Mouse (Mus musculus) embryonic stem cell, embryonic (primary cell): ENCODE measurements at regions not wholly inside any gene's neighbourhood (a gene's known extent, or its start where the extent isn't known, plus 50 kb on each side); places are given as distances from the start of the nearest gene placed in this dataset.

Source experiments
- CTCF ChIA-PET, 4 experiments: fragments of 300-600 bp in 2 of 4; fragments of 350-600 bp in 2 of 4; sonication (Branson Sonifier 250); formaldehyde crosslinking; loops; one replicate each; lab custom pipeline; 2022; ENCODE audit warnings: inconsistent platforms in 2 of 4; lab: Charles Lee
- POLR2A ChIA-PET, 4 experiments: fragments of 300-600 bp in 2 of 4; fragments of 350-600 bp in 2 of 4; sonication (Branson Sonifier 250); formaldehyde crosslinking; loops; one replicate each; lab custom pipeline; 2022; ENCODE audit warnings: antibody characterized with exemption in 4 of 4, inconsistent platforms in 1 of 4; lab: Charles Lee

DNA sequence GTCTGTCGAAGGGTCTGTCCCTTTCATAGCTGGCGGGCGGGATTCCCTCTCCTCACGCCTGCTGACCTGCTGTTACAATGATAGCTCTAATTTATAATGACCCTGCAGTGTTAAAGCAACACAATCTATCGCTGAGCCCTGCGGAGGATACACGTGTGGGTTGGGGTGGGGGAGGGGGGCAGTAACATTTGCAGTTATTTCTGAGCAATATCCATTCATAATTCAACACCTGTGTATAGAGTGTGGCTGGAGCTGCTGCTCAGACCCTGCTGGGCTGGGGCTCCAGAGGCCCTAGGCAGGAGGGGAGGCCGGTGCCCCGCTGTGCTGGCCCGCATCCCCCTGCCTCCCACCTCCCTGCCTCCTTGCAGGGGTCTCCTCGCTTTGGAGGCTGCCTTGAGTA is 106.6 kb upstream of the Smad3 start:
- ChIA-PET POLR2A (interaction anchor here in 2 of 4 experiments (0.9 to 1.9 kb wide), 6 partner anchors 10 to 154 kb away, joined by 3 to 5 read pairs (median 4); no protein-coding TSS in a partner anchor), CTCF (interaction anchor here in 3 of 4 experiments (0.5 to 1.6 kb wide), 7 partner anchors 13 to 1878 kb away, joined by 3 to 5 read pairs (median 3); no protein-coding TSS in a partner anchor)

DNA sequence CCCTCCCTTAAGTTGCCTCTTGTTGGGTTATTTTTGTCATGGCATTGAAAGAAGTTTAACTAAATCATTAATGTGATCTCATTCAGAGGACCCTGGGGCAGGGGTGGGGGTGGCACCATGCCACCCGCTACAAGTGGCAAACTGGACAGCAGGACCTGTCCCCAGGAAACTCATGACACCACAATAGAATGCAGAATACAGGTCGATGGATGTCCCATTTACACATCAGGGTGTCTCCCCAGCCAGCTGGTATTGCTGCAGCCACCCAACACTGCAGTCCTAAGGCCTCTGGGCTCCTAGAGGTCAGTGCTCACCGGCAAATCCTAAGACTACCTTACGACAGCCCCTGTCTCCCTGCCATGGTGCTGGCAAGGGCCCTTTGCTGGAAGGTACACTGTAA is 105.5 kb upstream of the Smad3 start:
- CTCF ChIA-PET: interaction anchor here in 2 of 4 experiments (1.0 to 1.9 kb wide), 2 partner anchors 14 kb away, joined by 3 to 5 read pairs; no protein-coding TSS in a partner anchor

DNA sequence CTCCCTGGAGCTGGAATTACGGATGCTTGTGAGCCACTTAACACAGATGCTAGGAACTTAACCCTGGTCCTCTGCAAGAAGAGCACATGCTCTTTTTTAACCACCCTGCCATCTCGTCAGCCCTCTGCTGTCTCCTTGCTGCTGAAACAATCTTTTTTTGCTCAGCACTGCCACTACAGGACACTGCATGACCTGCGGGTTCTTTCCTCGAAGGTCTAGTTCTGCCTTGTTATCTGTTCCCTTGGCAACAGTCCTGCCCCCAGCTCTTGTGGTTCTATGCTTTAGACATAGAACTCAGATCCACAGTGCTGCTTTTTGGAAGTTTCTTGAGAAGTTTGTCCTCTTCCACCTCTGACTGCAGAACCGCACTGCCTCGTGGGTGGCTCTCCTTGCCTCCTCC is 104.6 kb upstream of the Smad3 start:
- POLR2A ChIA-PET: interaction anchor here in 1 of 4 experiments (1.0 kb wide), 1 partner anchor 22 kb away, joined by 5 read pairs; no protein-coding TSS in a partner anchor
- CTCF ChIA-PET: interaction anchor here in 3 of 4 experiments (0.7 to 1.9 kb wide), 7 partner anchors 13 to 374 kb away, joined by 3 to 7 read pairs (median 3); no protein-coding TSS in a partner anchor

More for the DNA sequence above, 105.5 kb upstream of the Smad3 start:
- POLR2A ChIA-PET: no interaction called here

DNA sequence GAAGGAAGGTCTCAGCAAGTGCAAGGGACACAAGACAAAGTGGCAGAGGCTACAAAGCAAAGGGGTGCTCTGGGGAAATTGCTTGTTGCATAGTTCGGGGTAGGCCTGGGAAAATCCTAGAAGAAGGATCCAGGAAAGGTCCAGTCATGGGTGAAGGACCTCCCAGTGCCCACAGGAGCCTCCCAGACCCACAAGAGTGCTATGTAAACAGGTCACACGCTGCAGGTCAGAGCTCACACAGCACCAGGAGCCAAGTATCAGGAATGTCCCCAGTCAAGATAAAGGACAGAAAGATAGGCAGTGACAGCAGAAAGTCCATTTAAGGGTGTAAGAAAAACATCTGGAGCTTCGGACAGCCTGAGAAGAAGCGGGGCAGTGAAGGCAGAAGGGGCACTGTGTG is 103.6 kb upstream of the Smad3 start:
- CTCF ChIA-PET: interaction anchor here in 2 of 4 experiments (1.1 to 1.2 kb wide), 2 partner anchors 14 to 48 kb away, joined by 3 read pairs; no protein-coding TSS in a partner anchor
- POLR2A ChIA-PET: interaction anchor here in 2 of 4 experiments (0.6 to 1.6 kb wide), 4 partner anchors 18 to 257 kb away, joined by 3 to 10 read pairs (median 4); no protein-coding TSS in a partner anchor

DNA sequence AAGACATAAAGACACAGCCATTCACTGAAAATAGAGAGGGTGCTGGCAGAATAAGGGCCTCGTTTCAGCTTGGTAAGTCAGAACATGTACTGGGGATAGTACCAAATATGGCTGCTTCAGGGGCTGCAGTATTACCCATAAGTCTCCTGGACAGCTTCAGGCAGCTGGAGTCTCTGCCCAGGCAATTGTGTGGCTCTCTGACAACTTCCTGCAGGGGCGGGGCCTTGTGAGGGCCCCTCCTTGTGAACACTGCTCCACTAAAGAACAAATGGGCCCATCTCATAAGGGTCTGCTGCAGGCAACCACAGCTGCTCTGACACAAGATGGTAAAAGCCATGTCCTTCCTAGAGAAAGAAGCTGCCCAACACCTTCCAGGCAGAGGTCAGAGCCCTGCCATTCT is 102.4 kb upstream of the Smad3 start:
- ChIA-PET POLR2A (interaction anchor here in 2 of 4 experiments (0.6 to 1.4 kb wide), 10 partner anchors 9 to 1264 kb away, joined by 3 to 4 read pairs (median 4); no protein-coding TSS in a partner anchor), CTCF (interaction anchor here in 2 of 4 experiments (0.6 to 1.2 kb wide), 3 partner anchors 15 to 352 kb away, joined by 3 to 5 read pairs (median 3); no protein-coding TSS in a partner anchor)

DNA sequence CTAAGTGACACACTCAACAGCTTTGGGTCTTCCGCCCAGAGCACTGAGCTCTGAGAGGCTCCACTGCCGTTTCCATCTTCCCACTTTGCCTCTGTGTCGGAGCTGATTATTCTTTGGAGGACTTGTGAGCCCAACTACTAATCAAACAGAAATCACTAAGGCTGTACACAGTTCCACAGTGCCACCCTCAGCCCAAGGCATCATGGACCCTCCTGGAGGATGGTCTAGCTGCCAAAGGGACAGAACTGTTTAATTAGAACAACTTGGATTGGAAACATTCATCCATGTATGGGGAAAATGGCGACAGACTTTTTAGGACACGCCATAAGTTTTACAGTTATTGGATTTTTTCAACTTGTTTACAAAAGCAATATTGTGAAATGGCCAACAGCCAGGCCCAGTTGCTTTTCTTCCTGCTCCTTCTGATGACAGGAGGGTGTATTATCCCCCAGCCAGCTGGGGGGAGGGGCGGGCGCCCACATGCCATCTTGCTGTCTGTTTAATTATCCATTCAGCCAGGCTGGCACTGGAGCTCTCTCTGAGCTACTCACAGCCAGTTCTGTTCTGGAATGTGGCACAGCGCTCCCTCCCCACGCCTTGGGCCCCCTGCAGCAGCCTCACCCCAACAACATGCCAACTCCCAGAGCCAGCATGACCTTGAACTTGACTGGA is 98.4 kb upstream of the Smad3 start:
- POLR2A ChIA-PET: interaction anchor here in 2 of 4 experiments (0.7 to 1.4 kb wide), 6 partner anchors 12 to 98 kb away, joined by 3 to 4 read pairs (median 3); partner anchors contain the start of gene Smad3 (in 1 of the 2)
- CTCF ChIA-PET: interaction anchor here in 3 of 4 experiments (0.5 to 1.0 kb wide), 4 partner anchors 53 to 1891 kb away, joined by 3 to 8 read pairs (median 4); no protein-coding TSS in a partner anchor

DNA sequence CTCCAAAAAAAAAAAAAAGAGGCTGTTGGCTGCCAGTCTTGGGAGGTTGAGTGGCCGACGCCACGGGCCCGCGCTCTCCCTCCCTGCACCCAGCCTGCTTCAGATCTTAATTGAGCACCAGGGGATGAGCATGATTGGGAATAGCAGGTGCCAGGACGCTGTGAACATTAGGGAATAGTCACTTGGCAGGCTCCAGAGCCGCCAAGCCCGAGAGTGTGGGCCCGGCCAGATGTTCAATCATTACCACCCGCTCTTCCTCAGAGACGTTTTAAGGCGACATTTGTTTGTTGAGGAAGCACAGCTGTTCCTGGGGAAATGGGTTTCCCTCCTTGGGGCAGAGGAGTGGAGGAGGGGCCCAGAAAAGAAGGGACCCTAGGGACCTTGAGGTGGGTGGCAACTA is 94.0 kb upstream of the Smad3 start:
- ChIA-PET CTCF (interaction anchor here (0.6 to 0.8 kb wide), 7 partner anchors 13 to 1219 kb away, joined by 3 to 6 read pairs (median 4); no protein-coding TSS in a partner anchor), POLR2A (interaction anchor here in 1 of 4 experiments (0.7 kb wide), 1 partner anchor 15 kb away, joined by 3 read pairs; no protein-coding TSS in a partner anchor)

DNA sequence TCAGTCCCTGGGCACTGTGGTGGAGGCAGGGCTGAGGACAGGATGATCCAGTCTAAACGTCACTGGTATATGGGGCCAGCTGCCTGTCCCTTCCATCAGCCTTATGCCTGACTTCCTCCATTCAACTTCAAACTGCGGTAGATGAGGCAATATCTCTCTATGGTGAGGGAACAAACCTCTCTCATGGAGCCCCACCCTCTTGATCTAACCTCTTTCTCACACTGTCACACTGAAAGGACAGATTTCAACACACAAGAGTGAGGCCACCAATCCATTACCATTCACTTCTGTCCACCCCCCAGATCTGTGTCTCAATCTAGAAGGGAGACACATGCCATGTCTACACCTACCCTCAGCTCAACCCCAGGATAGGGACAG is 92.5 kb upstream of the Smad3 start:
- CTCF ChIA-PET: interaction anchor here in 1 of 4 experiments (0.7 to 1.3 kb wide), 2 partner anchors 26 to 219 kb away, joined by 3 read pairs; no protein-coding TSS in a partner anchor
- POLR2A ChIA-PET: no interaction called here

DNA sequence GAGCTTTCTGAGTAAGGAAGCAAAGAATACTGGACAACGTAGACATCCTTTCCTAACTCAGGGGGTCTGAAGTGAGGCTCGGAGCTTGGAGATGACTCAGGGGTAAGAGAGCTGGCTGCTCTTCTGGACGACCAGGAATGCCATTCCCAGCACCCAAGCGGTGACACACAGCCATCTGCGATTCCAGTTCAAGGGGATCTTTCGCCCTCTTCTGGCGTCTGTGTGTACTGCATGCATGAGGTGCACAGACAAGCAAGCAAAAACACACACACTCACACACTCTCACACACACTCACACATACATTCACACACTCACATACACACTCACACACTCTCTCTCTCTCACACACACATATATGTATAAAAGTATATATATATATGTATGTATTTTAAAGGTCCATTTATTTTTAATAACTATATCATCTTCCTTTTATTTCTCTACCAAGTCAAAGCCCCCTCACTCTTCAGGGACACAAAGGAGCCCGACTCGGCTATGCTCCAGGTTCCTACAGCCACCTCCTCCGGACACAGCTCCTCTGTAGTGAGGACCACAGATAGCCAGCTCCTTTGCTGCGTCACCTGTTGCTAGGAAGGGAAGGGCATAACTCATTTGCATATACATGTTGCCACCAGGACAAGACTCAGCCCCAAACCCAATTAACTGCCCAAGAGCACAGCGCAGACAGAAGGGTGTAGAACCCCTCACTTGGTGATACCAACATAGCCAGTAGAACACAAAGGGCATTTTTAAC is 91.9 kb upstream of the Smad3 start:
- POLR2A ChIA-PET: interaction anchor here in 3 of 4 experiments (0.6 to 1.6 kb wide), 12 partner anchors 8 to 1051 kb away, joined by 3 to 6 read pairs (median 4); no protein-coding TSS in a partner anchor
- CTCF ChIA-PET: interaction anchor here (0.6 to 1.8 kb wide), 25 partner anchors 9 to 251 kb away, joined by 3 to 9 read pairs (median 4); no protein-coding TSS in a partner anchor

DNA sequence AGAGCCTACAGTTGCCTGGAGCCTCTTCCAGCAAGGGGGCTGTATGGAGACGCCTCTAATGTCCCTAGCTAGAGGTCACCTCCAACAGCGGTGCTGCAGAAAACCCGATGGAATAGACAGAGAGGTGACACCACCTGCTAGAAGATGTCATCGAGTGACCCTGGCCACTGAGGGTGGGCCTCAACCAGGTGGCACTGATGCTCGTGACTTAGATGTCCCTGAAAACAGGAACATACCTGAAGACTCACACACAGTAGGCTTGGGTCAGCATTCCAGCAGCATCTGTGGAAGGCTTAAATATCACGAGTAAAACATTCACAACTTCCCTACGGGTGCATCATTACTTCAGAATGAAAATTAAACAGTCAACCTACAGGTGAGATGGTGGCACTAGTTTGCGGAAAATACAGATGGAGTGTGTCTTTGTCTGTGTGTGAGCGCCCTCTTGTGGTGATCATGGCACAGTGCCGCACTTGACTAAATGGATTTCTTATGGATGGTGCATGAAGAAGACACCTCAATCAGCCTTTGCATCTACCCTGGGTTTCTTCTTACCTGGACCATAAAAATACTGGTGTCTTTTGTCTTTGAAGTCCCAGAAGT is 86.2 kb upstream of the Smad3 start:
- POLR2A ChIA-PET: interaction anchor here in 2 of 4 experiments (0.6 to 1.6 kb wide), 3 partner anchors 16 to 1296 kb away, joined by 3 read pairs; partner anchors contain the start of gene Smad3 (in 1 of the 2)
- CTCF ChIA-PET: interaction anchor here in 2 of 4 experiments (0.6 to 1.9 kb wide), 3 partner anchors 16 to 1636 kb away, joined by 3 to 5 read pairs (median 3); no protein-coding TSS in a partner anchor

DNA sequence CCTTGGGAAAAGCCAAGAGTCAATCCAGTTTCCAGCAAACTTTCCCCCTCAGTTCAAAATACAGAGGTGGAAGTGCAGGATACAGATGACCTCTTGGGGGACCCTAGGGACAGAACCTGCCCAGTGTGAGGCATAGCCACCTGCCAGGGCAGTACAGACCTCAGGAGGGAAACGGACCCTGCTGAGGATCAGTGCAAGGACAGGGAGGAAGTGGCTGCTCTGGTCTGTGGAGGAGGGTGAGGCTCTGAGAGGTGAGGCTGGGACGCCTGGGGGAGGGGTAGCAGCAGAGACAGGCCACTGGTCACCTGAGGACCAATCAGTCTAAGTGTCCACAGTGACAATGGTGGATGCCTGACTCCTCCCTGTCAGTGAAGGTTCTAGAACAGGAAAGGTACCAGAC is 85.6 kb upstream of the Smad3 start:
- ChIA-PET POLR2A (no interaction called here), CTCF (interaction anchor here in 1 of 4 experiments (0.6 kb wide), 1 partner anchor 1637 kb away, joined by 3 read pairs; no protein-coding TSS in a partner anchor)

DNA sequence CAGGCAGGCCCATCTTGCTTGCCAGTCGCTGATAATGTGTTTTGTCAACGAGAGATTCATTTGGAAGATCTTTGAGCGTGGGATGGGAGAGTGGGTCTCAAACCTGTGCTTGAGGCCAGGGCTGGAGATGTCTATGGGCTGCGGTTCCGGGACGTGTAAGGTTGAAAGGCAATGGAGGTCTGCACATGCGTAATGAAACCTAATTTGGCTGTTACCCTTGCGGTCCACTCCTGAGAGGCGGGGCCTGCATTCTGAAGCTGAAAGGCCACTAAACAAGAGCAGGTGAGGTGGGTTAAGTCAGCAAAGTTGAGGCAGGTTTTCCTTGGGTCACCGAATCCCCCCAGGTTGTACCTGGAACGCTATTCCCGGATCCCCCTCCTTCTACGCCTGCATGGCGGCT is 83.3 kb upstream of the Smad3 start:
- ChIA-PET POLR2A (interaction anchor here in 3 of 4 experiments (0.6 to 2.1 kb wide), 10 partner anchors 8 to 156 kb away, joined by 3 to 7 read pairs (median 4); partner anchors contain the start of gene Smad3 (in 1 of the 3)), CTCF (interaction anchor here in 3 of 4 experiments (0.5 to 2.0 kb wide), 9 partner anchors 8 to 1553 kb away, joined by 3 to 7 read pairs (median 4); no protein-coding TSS in a partner anchor)

DNA sequence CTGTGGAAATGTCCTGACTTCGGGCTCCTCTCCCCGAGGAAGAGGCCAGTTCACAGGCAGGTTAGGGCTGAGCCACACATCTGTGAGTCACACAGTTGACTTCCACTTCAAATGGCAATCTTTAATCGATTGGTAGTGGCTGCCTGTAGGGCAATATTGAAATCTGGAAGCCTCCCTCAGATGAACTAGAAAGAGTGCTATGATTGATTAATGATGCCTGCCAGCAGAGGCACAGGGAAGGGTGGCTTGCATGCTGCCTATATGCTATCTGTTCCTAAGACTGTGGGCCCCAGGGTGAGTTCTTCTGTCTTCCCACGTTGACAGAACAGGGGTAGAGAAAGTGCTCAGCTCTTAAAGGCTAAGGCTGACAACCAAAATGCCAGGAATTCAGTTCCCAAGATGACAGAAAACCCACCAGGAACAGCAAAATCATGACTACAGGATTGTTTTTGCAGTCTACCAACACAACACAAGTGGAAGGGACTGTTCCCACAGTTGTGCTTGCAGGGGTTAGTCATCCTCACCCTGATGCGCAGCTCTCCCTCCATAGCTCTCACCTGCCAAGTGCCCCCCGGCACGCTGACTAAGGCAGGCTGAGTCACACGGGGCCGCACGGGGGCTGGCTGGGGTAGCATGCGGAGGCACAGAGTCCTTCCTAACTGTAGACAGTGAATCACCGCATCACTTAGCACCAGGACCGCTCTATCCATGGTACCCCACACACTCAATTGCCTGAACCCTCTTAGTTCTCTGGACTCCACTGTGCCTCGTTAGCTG is 81.4 kb upstream of the Smad3 start:
- CTCF ChIA-PET: interaction anchor here in 3 of 4 experiments (0.6 to 2.0 kb wide), 3 partner anchors 71 to 281 kb away, joined by 3 to 8 read pairs (median 5); no protein-coding TSS in a partner anchor

DNA sequence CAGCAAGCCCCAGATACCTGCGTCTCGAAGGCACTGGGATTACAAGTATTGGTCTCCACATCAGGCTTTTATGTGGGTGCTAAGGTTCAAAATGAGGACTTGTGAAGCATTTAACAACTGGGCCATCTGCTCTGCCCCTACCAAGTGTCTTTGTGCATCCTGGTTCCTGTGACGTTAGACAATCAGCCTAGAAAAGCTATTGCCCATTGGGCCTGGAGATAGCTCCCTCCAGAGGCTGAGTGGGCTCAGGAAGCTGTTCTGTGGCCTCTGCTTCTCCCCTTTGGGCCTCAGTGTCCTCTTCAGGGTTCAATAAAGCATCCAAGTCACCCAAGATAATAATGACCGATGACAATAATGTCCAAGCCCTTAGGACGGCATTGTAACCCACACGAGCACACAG is 79.8 kb upstream of the Smad3 start:
- POLR2A ChIA-PET: interaction anchor here in 2 of 4 experiments (0.5 to 1.5 kb wide), 7 partner anchors 12 to 234 kb away, joined by 3 to 5 read pairs (median 4); partner anchors contain the start of genes Aagab (in 1 of the 2) and Smad3 (in 1 of the 2)
- CTCF ChIA-PET: interaction anchor here in 1 of 4 experiments (1.3 to 1.7 kb wide), 2 partner anchors 18 to 1064 kb away, joined by 3 to 4 read pairs; no protein-coding TSS in a partner anchor

More for the DNA sequence above, 81.4 kb upstream of the Smad3 start:
- POLR2A ChIA-PET: interaction anchor here in 3 of 4 experiments (0.6 to 2.1 kb wide), 7 partner anchors 7 to 797 kb away, joined by 3 to 7 read pairs (median 4); no protein-coding TSS in a partner anchor

DNA sequence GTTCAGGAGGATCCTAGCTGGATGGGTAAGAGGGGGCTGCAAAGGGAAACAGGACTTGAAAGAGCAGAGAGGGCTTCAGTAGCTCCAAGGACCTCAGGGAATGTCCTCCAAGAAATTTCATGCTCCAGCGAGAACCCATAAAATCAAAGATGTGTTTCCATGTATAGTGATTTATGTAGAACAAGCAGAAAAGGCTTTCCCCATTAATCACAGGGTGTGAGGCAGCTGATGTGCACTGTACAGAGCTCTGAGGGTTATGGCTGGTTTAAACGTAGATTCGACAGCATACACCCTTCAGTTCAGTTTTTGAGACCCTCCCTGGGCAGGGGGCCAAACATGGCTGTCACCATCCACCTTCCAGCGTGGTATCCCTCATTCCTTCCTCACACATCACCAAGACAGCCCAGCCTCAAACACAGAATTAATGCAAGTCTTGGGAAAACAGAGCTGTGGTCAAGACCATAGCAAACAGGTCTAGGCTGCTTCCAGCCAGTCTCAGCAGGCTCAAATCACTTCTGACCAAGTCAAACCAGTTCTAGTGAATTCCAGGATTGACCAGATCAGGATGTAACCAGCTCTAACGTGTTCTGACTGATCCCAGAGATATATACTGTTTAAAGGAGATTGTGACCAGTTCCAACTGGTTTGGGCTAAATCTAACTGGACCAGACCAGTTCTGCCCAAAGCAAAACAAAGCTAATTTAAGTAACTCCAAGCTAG is 78.9 kb upstream of the Smad3 start:
- ChIA-PET CTCF (interaction anchor here in 2 of 4 experiments (0.6 to 1.7 kb wide), 4 partner anchors 9 to 1064 kb away, joined by 3 to 12 read pairs (median 4); no protein-coding TSS in a partner anchor), POLR2A (interaction anchor here in 2 of 4 experiments (0.5 to 1.5 kb wide), 8 partner anchors 13 to 234 kb away, joined by 3 to 5 read pairs (median 4); partner anchors contain the start of genes Aagab (in 1 of the 2) and Smad3 (in 1 of the 2))
